Mouse (Mus musculus): ENCODE measurements around the gene Gmeb1. TPM values are rescaled to one million over a fixed set of nuclear protein-coding genes. Genes with fewer than 3 reads are reported as not detected.

The Gmeb1 gene
- polyA plus RNA-seq, 1 experiment = 23.8 TPM

- peak overlapping the region; percentile 60; the same call in 1 of the 2 replicates for H3K27ac ChIP-seq (ENCODE audit: insufficient read depth, low read length)
- peaks cover 3% of the 10 kb centered on the region for H3K4me1 ChIP-seq (ENCODE audit: control insufficient read depth, insufficient read depth, low read length)
- TF ChIP-seq EP300 (IDR thresholded peaks at IDR 0.05; ENCODE audit: insufficient read depth, low read depth, low read length) (no peak), CTCF (IDR thresholded peaks at IDR 0.05; ENCODE audit: low read depth, low read length) (no peak), POLR2A (IDR thresholded peaks at IDR 0.05; ENCODE audit: insufficient read depth, low read length) (no peak)
- H3K9ac ChIP-seq (ENCODE audit: low read depth, poor library complexity, severe bottlenecking) = peak overlapping the region; percentile 99
- peak overlapping the region; percentile 92 for H3K4me3 ChIP-seq (ENCODE audit: low read depth, low read length)
- H3K9me3 ChIP-seq (replicated peaks; ENCODE audit: control insufficient read depth, insufficient read depth, low read length, poor library complexity, severe bottlenecking) = no peaks in the 10 kb centered on the region
- no peaks in the 10 kb centered on the region for H3K27me3 ChIP-seq (ENCODE audit: control insufficient read depth, insufficient read depth, low read length, poor library complexity, severe bottlenecking)
- peaks cover 44% of the 10 kb centered on the region for H3K36me3 ChIP-seq (ENCODE audit: control insufficient read depth, insufficient read depth, low read length, poor library complexity, severe bottlenecking)
Observed at GRCm38 (mm10) chr4:132210325-132210724, 51.1 kb downstream of the Gmeb1 start.

- no peak for TF ChIP-seq CTCF (IDR thresholded peaks at IDR 0.05; ENCODE audit: low read depth, low read length)
- TF ChIP-seq EP300 (IDR thresholded peaks at IDR 0.05; ENCODE audit: insufficient read depth, low read depth, low read length) = no peak
- no peak for TF ChIP-seq POLR2A (IDR thresholded peaks at IDR 0.05; ENCODE audit: insufficient read depth, low read length)
- H3K4me3 ChIP-seq (ENCODE audit: low read depth, low read length) = no peak overlapping the region
- H3K9ac ChIP-seq (ENCODE audit: low read depth, poor library complexity, severe bottlenecking) = peak overlapping the region; percentile 48; the same call in 1 of the 2 replicates
- peaks cover 50% of the 10 kb centered on the region for H3K36me3 ChIP-seq (ENCODE audit: control insufficient read depth, insufficient read depth, low read length, poor library complexity, severe bottlenecking)
- no peaks in the 10 kb centered on the region for H3K9me3 ChIP-seq (replicated peaks; ENCODE audit: control insufficient read depth, insufficient read depth, low read length, poor library complexity, severe bottlenecking)
- peak overlapping the region; percentile 25; the same call in 1 of the 2 replicates for H3K27ac ChIP-seq (ENCODE audit: insufficient read depth, low read length)
- peaks cover 3% of the 10 kb centered on the region for H3K4me1 ChIP-seq (ENCODE audit: control insufficient read depth, insufficient read depth, low read length)
- H3K27me3 ChIP-seq (ENCODE audit: control insufficient read depth, insufficient read depth, low read length, poor library complexity, severe bottlenecking) = no peaks in the 10 kb centered on the region
Observed at GRCm38 (mm10) chr4:132209299-132209698, 52.1 kb downstream of the Gmeb1 start.

GRCm38 (mm10) chr4:132207280-132207679 is 54.1 kb downstream of the Gmeb1 start:
- Histone ChIP-seq H3K9me3 (replicated peaks; ENCODE audit: control insufficient read depth, insufficient read depth, low read length, poor library complexity, severe bottlenecking) (no peaks in the 10 kb centered on the region), H3K27me3 (ENCODE audit: control insufficient read depth, insufficient read depth, low read length, poor library complexity, severe bottlenecking) (no peaks in the 10 kb centered on the region), H3K4me3 (ENCODE audit: low read depth, low read length) (no peak overlapping the region), H3K9ac (ENCODE audit: low read depth, poor library complexity, severe bottlenecking) (no peak overlapping the region), H3K4me1 (ENCODE audit: control insufficient read depth, insufficient read depth, low read length) (peaks cover 3% of the 10 kb centered on the region), H3K27ac (ENCODE audit: insufficient read depth, low read length) (no peak overlapping the region), H3K36me3 (ENCODE audit: control insufficient read depth, insufficient read depth, low read length, poor library complexity, severe bottlenecking) (peaks cover 69% of the 10 kb centered on the region)
- TF ChIP-seq POLR2A (IDR thresholded peaks at IDR 0.05; ENCODE audit: insufficient read depth, low read length) (no peak), EP300 (IDR thresholded peaks at IDR 0.05; ENCODE audit: insufficient read depth, low read depth, low read length) (no peak), CTCF (IDR thresholded peaks at IDR 0.05; ENCODE audit: low read depth, low read length) (no peak)

- H3K9ac ChIP-seq (ENCODE audit: low read depth, poor library complexity, severe bottlenecking) = no peak overlapping the region; the same call in 1 of the 2 replicates
- H3K27me3 ChIP-seq (ENCODE audit: control insufficient read depth, insufficient read depth, low read length, poor library complexity, severe bottlenecking) = no peaks in the 10 kb centered on the region
- H3K27ac ChIP-seq (ENCODE audit: insufficient read depth, low read length) = peak overlapping the region; percentile 80
- H3K4me1 ChIP-seq (ENCODE audit: control insufficient read depth, insufficient read depth, low read length) = peaks cover 2% of the 10 kb centered on the region
- H3K36me3 ChIP-seq (ENCODE audit: control insufficient read depth, insufficient read depth, low read length, poor library complexity, severe bottlenecking) = peaks cover 64% of the 10 kb centered on the region
- no peaks in the 10 kb centered on the region for H3K9me3 ChIP-seq (replicated peaks; ENCODE audit: control insufficient read depth, insufficient read depth, low read length, poor library complexity, severe bottlenecking)
- no peak overlapping the region for H3K4me3 ChIP-seq (ENCODE audit: low read depth, low read length)
- no peak for TF ChIP-seq CTCF (IDR thresholded peaks at IDR 0.05; ENCODE audit: low read depth, low read length)
- TF ChIP-seq EP300 (IDR thresholded peaks at IDR 0.05; ENCODE audit: insufficient read depth, low read depth, low read length) = no peak
- no peak for TF ChIP-seq POLR2A (IDR thresholded peaks at IDR 0.05; ENCODE audit: insufficient read depth, low read length)
Observed at GRCm38 (mm10) chr4:132198771-132199170, 62.6 kb downstream of the Gmeb1 start.

- H3K9me3 ChIP-seq (replicated peaks; ENCODE audit: control insufficient read depth, insufficient read depth, low read length, poor library complexity, severe bottlenecking) = no peaks in the 10 kb centered on the region
- no peak overlapping the region for H3K9ac ChIP-seq (ENCODE audit: low read depth, poor library complexity, severe bottlenecking)
- no peak for TF ChIP-seq EP300 (IDR thresholded peaks at IDR 0.05; ENCODE audit: insufficient read depth, low read depth, low read length)
- TF ChIP-seq CTCF (IDR thresholded peaks at IDR 0.05; ENCODE audit: low read depth, low read length) = no peak
- no peak for TF ChIP-seq POLR2A (IDR thresholded peaks at IDR 0.05; ENCODE audit: insufficient read depth, low read length)
- H3K27me3 ChIP-seq (ENCODE audit: control insufficient read depth, insufficient read depth, low read length, poor library complexity, severe bottlenecking) = no peaks in the 10 kb centered on the region
- peaks cover 59% of the 10 kb centered on the region for H3K36me3 ChIP-seq (ENCODE audit: control insufficient read depth, insufficient read depth, low read length, poor library complexity, severe bottlenecking)
- H3K4me3 ChIP-seq (ENCODE audit: low read depth, low read length) = no peak overlapping the region
- H3K27ac ChIP-seq (ENCODE audit: insufficient read depth, low read length) = peak overlapping the region; percentile 80; the same call in 1 of the 2 replicates
- H3K4me1 ChIP-seq (ENCODE audit: control insufficient read depth, insufficient read depth, low read length) = peaks cover 2% of the 10 kb centered on the region
Observed at GRCm38 (mm10) chr4:132198285-132198712, 63.1 kb downstream of the Gmeb1 start.

GRCm38 (mm10) chr4:132194975-132195374 is 66.4 kb downstream of the Gmeb1 start:
- Histone ChIP-seq H3K4me3 (ENCODE audit: low read depth, low read length) (no peak overlapping the region), H3K27me3 (ENCODE audit: control insufficient read depth, insufficient read depth, low read length, poor library complexity, severe bottlenecking) (no peaks in the 10 kb centered on the region), H3K9ac (ENCODE audit: low read depth, poor library complexity, severe bottlenecking) (no peak overlapping the region), H3K27ac (ENCODE audit: insufficient read depth, low read length) (no peak overlapping the region), H3K36me3 (ENCODE audit: control insufficient read depth, insufficient read depth, low read length, poor library complexity, severe bottlenecking) (peaks cover 40% of the 10 kb centered on the region), H3K9me3 (replicated peaks; ENCODE audit: control insufficient read depth, insufficient read depth, low read length, poor library complexity, severe bottlenecking) (no peaks in the 10 kb centered on the region), H3K4me1 (ENCODE audit: control insufficient read depth, insufficient read depth, low read length) (peaks cover 2% of the 10 kb centered on the region)
- TF ChIP-seq EP300 (IDR thresholded peaks at IDR 0.05; ENCODE audit: insufficient read depth, low read depth, low read length) = no peak
- no peak for TF ChIP-seq CTCF (IDR thresholded peaks at IDR 0.05; ENCODE audit: low read depth, low read length)
- no peak for TF ChIP-seq POLR2A (IDR thresholded peaks at IDR 0.05; ENCODE audit: insufficient read depth, low read length)

All from ES-Bruce4 (cell line).